Mouse (Mus musculus): Measurements from ENCODE around the gene Sema3a. TPM values are rescaled to one million over a fixed set of nuclear protein-coding genes. Genes with fewer than 3 reads are reported as not detected.

The Sema3a gene
- polyA plus RNA-seq, 2 experiments = 22.1 to 43.8 TPM

DNA sequence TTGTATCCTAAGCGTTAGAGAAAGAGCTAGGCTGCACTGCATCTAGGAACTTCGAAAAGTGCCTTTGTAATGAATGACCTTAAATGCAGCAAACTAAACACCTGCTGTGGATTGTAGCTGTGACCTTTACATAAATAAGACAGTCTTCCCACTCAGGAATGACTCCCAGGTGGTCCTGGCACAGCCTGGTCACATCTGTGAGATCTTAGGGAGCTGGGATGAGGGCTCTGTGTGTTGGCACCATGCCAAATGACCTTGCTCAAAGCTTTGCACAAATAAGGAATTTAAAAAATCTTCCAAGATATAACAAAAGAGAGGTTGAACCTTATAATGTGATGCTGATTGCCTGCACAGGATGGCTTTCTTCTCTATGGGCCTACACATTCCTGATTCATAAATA lies 25.8 kb downstream of the Sema3a start:
- no peak for DNase-seq (ENCODE audit: low spot score)
- 47% methylated on average over 2 of the region's 2 CpGs for WGBS
- H3K4me3 ChIP-seq (replicated peaks; ENCODE audit: low read length) = no peak overlapping the region
- no peak for ATAC-seq (ENCODE audit: low FRiP score, low read depth)
- H3K27ac ChIP-seq (replicated peaks; ENCODE audit: low read depth, low read length) = no peak overlapping the region
- no peak overlapping the region for H3K9ac ChIP-seq (ENCODE audit: low read depth, low read length, severe bottlenecking)
- no peaks in the 10 kb centered on the region for H3K36me3 ChIP-seq (ENCODE audit: control insufficient read depth, insufficient read depth, low read length)
- no peaks in the 10 kb centered on the region for H3K9me3 ChIP-seq (ENCODE audit: control insufficient read depth, low read length)
- TF ChIP-seq POLR2A (IDR thresholded peaks at IDR 0.05; ENCODE audit: borderline replicate concordance, extremely low read depth, insufficient read depth, insufficient read length) = no peak
- H3K27me3 ChIP-seq (ENCODE audit: control insufficient read depth, insufficient read depth, low read length) = no peaks in the 10 kb centered on the region
- H3K4me2 ChIP-seq (replicated peaks; ENCODE audit: low read depth, low read length, severe bottlenecking) = no peak overlapping the region
- peaks cover 2% of the 10 kb centered on the region; the same call in 1 of the 2 replicates for H3K4me1 ChIP-seq (ENCODE audit: control insufficient read depth, insufficient read depth, low read length)

DNA sequence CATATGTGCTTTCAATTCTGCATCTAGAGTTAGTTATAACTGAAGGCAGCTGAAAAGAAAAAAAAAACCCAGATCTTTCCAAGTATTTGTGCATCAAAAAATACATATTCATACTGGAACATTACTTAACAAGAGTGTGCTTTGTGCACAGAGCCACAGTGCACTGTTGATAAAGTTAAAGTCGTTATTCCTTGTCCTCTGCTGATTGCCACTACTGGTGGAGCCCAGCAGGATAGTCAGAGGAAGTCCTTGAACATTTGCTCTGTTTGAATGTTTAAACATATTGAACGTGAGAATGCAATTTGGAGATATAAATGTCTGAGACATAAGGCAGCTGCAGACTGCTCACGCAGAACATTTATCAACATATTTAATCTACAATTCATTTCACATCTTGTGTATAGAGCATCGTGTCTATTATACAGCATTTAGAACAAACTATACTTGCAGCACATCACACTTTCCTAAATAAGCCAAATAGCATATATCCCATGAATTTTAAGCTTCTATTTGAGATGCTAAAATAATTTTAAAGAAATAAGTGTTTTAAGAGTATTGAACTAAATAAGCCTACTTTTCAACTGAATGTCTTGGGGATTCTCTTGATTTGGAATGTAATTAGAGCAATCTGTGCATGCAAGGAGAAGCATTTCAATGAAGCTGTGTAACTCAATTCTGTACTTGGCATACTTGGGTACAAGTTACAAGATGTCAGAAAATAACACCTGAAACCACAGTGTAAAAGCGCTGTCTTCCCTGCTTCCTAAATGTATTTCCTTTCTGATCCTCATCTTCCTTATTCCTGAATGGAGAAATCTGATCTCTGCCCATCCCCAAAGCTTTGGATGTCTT lies 32.8 kb downstream of the Sema3a start:
- Histone ChIP-seq H3K9ac (ENCODE audit: low read depth, low read length, severe bottlenecking) (no peak overlapping the region), H3K36me3 (ENCODE audit: control insufficient read depth, insufficient read depth, low read length) (no peaks in the 10 kb centered on the region), H3K4me3 (replicated peaks; ENCODE audit: low read length) (no peak overlapping the region), H3K9me3 (ENCODE audit: control insufficient read depth, low read length) (no peaks in the 10 kb centered on the region), H3K4me2 (replicated peaks; ENCODE audit: low read depth, low read length, severe bottlenecking) (no peak overlapping the region), H3K27ac (replicated peaks; ENCODE audit: low read depth, low read length) (no peak overlapping the region), H3K27me3 (ENCODE audit: control insufficient read depth, insufficient read depth, low read length) (no peaks in the 10 kb centered on the region), H3K4me1 (ENCODE audit: control insufficient read depth, insufficient read depth, low read length) (no peaks in the 10 kb centered on the region)
- TF ChIP-seq POLR2A (IDR thresholded peaks at IDR 0.05; ENCODE audit: borderline replicate concordance, extremely low read depth, insufficient read depth, insufficient read length) = no peak
- DNase-seq (ENCODE audit: low spot score) (no peak), ATAC-seq (ENCODE audit: low FRiP score, low read depth) (no peak)
- 80% methylated on average over 5 of the region's 5 CpGs for WGBS

DNA sequence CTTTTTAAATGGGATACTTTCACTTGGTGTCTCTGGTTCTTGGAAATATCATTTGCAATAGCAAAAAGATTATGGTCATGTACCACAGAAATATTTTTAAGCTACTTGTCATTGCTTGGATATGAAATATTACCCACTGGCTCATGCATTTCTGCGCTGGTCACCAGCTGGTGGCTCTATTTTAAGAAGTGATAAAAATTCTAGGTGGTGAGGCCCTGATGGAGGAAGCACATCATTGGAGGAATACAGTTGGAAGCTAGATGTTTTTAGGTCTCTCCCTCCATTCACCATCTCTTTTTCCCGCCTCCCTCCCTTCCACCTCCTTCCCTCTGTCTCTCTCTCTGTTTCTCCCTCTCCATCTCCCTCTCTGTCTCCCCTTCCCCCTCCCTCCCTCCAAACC lies 57.0 kb downstream of the Sema3a start:
- no peaks in the 10 kb centered on the region for H3K4me1 ChIP-seq (ENCODE audit: control insufficient read depth, insufficient read depth, low read length)
- no peak overlapping the region for H3K4me2 ChIP-seq (replicated peaks; ENCODE audit: low read depth, low read length, severe bottlenecking)
- no peak overlapping the region for H3K9ac ChIP-seq (ENCODE audit: low read depth, low read length, severe bottlenecking)
- ATAC-seq (ENCODE audit: low FRiP score, low read depth) (no peak), DNase-seq (ENCODE audit: low spot score) (no peak)
- no peak overlapping the region for H3K4me3 ChIP-seq (replicated peaks; ENCODE audit: low read length)
- H3K36me3 ChIP-seq (ENCODE audit: control insufficient read depth, insufficient read depth, low read length) = no peaks in the 10 kb centered on the region
- WGBS = 85% methylated on average over 2 of the region's 2 CpGs
- H3K27me3 ChIP-seq (ENCODE audit: control insufficient read depth, insufficient read depth, low read length) = no peaks in the 10 kb centered on the region
- H3K9me3 ChIP-seq (ENCODE audit: control insufficient read depth, low read length) = no peaks in the 10 kb centered on the region
- H3K27ac ChIP-seq (replicated peaks; ENCODE audit: low read depth, low read length) = no peak overlapping the region
- TF ChIP-seq POLR2A (IDR thresholded peaks at IDR 0.05; ENCODE audit: borderline replicate concordance, extremely low read depth, insufficient read depth, insufficient read length) = no peak

DNA sequence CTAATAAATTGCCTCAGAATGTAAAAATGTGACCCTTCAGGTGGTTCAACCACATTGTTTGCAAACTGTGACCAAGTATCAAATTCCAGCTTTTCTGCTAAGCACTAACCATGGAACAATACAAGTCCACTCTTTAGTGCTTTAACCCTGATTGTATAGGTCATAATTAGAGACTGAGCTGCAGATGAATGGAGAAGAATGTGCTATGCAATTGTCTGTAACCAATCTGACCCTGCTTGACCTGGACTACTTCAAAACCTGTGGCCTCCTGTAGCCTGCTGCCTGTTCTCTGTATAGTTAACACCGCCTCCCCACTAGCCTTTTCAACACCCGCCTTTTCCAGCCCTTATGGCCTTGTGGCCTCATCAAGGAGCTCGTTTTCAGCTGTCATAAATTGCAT lies 72.7 kb downstream of the Sema3a start:
- no peak overlapping the region for H3K9ac ChIP-seq (ENCODE audit: low read depth, low read length, severe bottlenecking)
- 30% methylated on average over 3 of the region's 3 CpGs for WGBS
- no peak overlapping the region for H3K4me2 ChIP-seq (replicated peaks; ENCODE audit: low read depth, low read length, severe bottlenecking)
- no peaks in the 10 kb centered on the region for H3K9me3 ChIP-seq (ENCODE audit: control insufficient read depth, low read length)
- DNase-seq (ENCODE audit: low spot score) (no peak), ATAC-seq (ENCODE audit: low FRiP score, low read depth) (no peak)
- H3K4me3 ChIP-seq (replicated peaks; ENCODE audit: low read length) = no peak overlapping the region
- no peaks in the 10 kb centered on the region for H3K36me3 ChIP-seq (ENCODE audit: control insufficient read depth, insufficient read depth, low read length)
- no peaks in the 10 kb centered on the region for H3K27me3 ChIP-seq (ENCODE audit: control insufficient read depth, insufficient read depth, low read length)
- no peak for TF ChIP-seq POLR2A (IDR thresholded peaks at IDR 0.05; ENCODE audit: borderline replicate concordance, extremely low read depth, insufficient read depth, insufficient read length)
- H3K4me1 ChIP-seq (ENCODE audit: control insufficient read depth, insufficient read depth, low read length) = peaks cover 7% of the 10 kb centered on the region; the same call in 1 of the 2 replicates
- H3K27ac ChIP-seq (replicated peaks; ENCODE audit: low read depth, low read length) = no peak overlapping the region

DNA sequence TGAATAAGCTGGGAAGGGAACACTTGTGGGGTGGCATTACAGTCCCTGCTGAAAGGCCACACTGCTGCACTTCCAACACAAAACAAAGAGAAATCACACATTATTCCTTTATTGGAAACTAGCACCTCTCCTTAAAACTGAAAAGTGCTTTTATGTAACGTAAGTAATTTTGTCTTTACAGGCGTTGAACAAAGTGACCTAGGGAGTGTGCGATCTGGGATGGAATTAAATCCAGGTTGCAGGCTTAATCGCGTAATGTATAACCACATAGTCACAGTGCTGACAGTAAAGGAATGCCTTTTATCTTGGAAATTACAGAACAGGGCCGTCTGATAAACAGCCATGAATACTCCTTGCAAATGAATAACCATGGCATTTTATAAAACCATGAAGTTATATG lies 74.5 kb downstream of the Sema3a start:
- Histone ChIP-seq H3K36me3 (ENCODE audit: control insufficient read depth, insufficient read depth, low read length) (no peaks in the 10 kb centered on the region), H3K9ac (ENCODE audit: low read depth, low read length, severe bottlenecking) (no peak overlapping the region), H3K4me3 (replicated peaks; ENCODE audit: low read length) (no peak overlapping the region), H3K27ac (replicated peaks; ENCODE audit: low read depth, low read length) (no peak overlapping the region), H3K27me3 (ENCODE audit: control insufficient read depth, insufficient read depth, low read length) (no peaks in the 10 kb centered on the region), H3K4me2 (replicated peaks; ENCODE audit: low read depth, low read length, severe bottlenecking) (no peak overlapping the region), H3K4me1 (ENCODE audit: control insufficient read depth, insufficient read depth, low read length) (peaks cover 7% of the 10 kb centered on the region; the same call in 1 of the 2 replicates), H3K9me3 (ENCODE audit: control insufficient read depth, low read length) (no peaks in the 10 kb centered on the region)
- ATAC-seq (ENCODE audit: low FRiP score, low read depth) (no peak), DNase-seq (ENCODE audit: low spot score) (no peak)
- TF ChIP-seq POLR2A (IDR thresholded peaks at IDR 0.05; ENCODE audit: borderline replicate concordance, extremely low read depth, insufficient read depth, insufficient read length) = no peak
- 21% methylated on average over 6 of the region's 6 CpGs for WGBS
